Mouse (Mus musculus): Measurements from ENCODE around the gene Catsper2.
"Not testable (repeated sequence)": the region's sequence is repeated elsewhere in the genome, so short reads cannot be mapped to it uniquely, and the experiment has no call there.

The Catsper2 gene

DNA sequence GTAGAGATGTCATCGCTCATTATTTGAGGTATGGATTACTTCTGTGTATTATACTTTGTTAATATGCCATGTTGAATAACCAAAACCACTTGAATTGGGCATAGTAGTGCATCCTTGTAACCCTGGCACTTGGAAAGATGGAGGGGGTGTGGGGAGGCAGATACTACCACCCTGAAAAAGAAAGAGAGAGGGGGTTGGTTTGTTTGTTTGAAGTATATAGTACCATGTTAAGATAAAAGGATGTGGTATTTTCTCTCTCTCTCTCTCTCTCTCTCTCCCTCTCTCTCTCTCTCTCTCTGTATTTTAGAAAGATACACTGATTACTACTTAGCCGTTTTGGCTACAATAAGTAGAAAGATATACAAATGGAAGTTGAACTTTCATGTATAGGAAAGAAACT lies 12.3 kb upstream of the Catsper2 start:
- peak; percentile 4 for DNase-seq

DNA sequence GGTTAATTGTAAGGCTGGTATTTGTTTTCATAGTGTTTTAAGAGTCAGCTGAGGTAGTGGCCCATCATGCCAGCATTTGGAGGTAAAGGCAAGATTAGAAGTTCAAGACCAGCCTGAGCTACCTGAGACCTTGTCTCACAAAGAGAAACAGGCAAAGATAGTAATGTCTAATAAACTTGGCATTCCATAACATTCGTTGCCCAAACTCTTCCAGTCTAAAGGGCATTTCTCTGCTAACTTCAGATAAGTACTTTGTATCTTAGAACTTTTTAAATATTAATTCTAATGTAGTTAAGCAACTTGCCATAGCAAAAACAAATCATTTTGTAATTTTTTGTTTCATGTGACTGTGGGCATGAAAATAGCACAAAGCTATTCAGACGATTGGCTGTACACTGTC lies 9.6 kb upstream of the Catsper2 start:
- DNase-seq = peak; percentile 27

DNA sequence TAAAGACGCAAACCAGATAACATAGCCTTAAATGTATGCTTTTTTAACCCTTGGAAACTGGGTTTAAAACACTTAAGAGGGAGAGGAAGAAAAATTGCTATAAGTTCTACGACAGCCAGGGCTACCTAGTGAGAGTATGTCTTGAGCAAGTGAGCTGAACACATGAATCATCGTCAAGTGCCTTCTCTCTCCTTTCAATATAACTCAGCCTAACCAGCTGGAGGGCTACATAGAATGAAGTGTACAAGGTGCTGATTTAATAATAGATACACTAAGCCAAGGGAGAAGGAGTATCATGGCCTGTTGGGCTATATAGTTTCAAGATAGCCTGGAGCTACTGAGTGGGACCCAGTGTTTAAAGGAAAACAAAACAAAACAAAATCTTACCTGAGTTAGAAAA lies 4.9 kb upstream of the Catsper2 start:
- DNase-seq = no peak

DNA sequence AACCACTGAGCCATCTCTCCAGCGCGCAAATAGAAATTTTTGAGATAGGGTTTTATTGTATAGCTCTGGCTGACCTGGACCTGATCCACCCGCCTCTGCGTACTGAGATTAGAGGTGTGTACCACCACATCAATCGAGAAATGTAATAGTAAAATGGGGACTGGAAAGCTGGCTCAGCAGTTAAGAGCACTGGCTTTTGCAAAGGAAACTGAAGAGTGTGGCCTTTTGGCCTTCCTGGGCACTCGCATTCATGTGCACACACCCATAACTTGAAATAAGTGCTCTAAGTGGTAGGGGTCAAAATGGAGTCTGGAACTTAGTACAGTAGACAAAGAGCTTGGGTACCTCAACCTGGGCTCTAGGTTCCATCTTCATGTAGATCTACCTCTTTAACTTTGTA lies 2.8 kb upstream of the Catsper2 start:
- DNase-seq = peak; percentile 87

DNA sequence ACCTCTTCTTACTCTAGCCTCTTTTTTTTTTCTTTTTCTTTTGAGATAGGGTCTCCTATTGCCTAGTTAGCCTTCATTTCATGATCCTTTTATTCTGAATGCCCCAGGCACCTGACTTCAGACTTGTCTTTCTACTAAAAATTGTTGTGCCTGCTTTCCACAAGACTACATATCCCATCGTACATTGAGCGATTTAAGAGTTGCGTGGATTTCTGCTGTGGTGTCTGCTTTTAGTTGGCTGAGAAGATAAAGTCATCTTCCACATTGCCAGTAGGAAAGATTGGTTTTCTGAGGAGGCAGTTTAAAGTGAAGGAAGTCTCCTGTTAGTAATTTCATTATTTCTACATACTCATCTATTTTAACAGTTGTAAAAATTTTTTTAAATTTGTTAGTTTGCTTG lies 2.0 kb upstream of the Catsper2 start:
- DNase-seq = peak; percentile 48

DNA sequence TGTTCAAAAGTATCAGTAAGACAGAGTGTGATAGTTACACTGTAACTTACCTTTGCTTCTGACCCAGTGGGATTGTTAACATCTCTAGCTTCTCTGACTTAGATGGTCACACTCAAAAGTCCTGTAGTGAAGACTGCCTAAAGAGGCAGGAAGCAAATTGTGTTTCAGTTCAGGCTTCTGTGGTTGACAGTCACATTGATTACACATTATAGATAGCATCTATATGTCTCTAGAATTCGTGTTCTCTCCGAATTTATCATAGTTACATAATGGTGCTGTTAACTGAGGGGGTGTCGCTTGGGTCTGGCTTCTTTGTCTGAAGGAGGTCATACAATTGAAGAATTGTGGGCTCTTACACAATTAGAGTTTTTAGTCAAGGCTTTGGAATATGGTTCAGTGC lies 1.5 kb upstream of the Catsper2 start:
- peak; percentile 3 for DNase-seq

DNA sequence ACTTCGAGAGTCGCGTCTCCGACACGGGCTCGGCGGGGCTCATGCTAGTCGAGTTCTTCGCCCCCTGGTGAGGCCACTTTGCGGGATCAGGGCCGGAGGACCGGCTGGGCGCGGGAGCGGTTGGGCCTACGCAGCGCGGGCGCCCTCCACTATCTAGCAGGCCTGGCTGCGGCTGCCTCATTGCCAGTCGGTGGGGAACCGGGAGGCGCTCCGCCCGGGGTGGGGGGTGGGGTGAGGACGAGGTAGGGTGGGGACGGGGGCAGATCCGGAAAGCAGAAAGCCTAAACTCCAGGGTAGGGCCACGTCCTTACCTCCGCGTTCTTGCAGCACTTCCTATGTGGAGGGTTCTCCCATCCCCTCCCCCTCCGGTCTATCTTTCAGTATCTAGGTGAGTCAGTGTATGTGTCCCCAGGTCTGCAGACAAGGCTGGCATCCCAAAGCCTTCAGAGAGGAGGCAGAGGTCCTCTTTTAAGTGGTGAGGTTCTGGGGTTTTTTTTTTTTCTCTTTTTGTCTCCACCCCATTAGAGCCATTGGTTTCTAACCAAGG lies 620 bp upstream of the Catsper2 start:
- no peak for DNase-seq

DNA sequence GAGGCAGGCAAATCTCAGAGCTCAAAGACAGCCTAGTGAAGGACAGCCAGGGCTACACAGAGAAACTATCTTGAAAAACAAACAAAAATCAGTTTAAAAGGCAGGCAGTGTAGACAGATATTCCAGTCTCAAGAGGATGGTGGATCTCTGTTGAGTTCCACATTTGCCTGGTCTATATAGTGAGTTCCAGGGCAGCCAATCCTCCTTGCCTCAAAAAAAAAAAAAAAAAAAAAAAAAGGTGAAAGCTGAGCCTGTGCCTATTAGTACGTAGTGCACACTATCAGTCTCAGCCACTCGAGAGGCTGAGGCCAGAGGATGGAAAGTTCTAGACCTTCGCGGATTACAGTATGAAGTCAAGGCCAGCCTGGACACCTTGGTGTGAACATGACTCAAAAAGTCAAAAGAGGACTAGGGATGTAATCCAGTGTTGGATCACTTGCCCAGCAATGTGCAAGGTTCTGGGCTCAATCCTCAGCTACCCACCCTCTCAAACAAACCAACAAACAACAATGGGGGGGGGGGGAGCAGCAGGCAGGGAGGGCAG lies 677 bp downstream of the Catsper2 start:
- peak; percentile 84 for DNase-seq

DNA sequence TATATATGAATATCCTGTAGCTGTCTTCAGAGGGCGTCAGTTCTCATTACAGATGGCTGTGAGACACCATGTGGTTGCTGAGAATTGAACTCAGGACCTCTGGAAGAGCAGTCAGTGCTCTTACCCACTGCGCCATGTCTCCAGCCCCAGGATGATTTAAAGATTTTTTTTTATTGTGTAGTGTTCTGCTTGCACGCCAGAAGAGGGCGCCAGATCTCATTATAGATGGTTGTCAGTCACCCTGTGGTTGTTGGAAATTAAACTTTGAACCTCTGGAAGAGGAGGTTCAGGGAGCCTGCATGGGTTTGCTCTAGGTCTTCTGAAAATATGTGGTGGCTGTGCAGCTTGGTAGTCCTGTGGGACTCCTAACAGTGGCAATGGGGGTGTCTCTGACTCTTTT lies 5.4 kb downstream of the Catsper2 start:
- peak; percentile 51 for DNase-seq

DNA sequence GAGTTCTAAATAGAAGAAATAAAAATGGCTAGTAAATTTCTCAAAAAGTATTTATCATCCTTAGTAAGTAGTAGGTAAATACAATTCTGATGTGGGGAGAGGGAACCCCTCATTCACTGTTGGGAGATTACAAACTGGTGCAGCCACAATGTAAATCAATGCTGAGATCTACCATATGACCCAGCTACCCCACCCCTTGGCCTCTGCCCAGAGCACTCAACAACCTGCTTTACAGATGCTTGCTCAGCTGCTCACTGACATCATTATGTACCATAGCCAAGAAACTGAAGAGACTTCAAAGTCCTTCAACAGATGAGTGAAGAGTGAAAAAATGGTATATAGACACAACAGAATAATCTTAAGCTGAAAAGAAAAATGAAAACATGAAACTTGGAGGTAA lies 10.3 kb downstream of the Catsper2 start:
- peak; percentile 54 for DNase-seq

DNA sequence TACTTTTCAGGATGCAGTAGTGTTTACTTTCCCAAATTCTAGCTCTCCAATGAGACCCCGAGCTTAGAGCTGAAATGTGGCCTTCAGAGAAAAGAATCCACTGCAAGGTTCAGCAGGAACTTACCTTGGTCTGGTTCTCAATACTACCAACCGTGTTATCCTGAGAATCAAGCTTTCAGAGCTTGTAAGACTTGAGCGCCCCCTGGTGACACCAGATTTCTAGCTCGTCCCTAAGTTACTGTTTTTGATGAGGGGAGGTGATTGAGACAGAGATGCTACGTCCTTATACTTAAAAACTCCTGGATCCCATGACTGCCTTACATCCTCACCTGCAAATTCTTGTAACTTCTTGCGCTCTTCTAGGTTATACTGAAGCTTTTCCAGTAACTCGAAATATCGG lies 17.0 kb downstream of the Catsper2 start:
- DNase-seq = no peak

DNA sequence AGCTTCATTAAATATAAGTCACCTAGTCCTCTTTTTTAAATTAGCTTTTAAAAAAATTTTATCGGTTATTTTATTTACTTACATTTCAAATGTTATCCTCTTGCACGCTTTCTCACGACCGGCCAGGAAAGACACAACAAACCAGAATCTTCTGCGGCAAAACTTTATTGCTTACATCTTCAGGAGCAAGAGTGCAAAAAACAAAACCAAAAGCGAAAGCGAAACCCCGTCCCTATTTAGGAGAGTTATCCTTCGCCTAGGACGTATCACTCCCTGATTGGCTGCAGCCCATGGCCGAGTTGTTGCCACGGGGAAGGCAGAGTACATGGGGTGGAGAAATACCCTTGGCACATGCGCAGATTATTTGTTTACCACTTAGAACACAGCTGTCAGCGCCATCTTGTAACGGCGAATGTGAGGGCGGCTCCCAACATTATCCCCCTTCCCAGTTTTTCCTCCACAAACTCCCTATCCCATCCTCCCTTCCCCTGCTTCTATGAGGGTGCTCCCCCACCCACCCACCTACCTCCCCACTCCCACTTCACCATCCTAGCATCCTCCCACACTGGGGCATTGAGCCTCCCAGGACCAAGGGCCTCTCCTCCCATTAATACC lies 26.5 kb downstream of the Catsper2 start, which contains the start of gene Strc:
Strc (minus strand) TSS at position 208 of the 615 bp plus-strand sequence.
- not testable (repeated sequence) for DNase-seq

DNA sequence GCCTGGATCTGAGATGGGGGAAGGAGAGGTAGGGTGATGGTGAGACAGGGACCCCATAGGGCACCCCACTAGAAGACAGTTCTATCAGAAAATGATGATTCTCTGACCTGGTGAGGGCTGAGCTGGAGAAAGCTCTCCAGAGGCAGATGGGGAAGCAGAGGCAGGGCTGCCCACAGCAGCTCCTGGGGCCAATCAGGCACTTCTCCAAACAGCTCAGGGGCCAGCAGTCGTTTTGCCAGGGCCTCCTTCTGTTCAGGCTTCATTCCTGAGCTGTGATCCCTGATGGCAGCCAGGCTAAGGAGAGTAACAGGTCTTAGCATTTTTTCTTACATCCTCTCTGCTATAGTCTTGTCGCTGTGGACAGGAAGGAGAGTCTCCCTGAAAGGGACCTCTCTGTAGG lies 38.8 kb downstream of the Catsper2 start:
- DNase-seq = no peak

DNA sequence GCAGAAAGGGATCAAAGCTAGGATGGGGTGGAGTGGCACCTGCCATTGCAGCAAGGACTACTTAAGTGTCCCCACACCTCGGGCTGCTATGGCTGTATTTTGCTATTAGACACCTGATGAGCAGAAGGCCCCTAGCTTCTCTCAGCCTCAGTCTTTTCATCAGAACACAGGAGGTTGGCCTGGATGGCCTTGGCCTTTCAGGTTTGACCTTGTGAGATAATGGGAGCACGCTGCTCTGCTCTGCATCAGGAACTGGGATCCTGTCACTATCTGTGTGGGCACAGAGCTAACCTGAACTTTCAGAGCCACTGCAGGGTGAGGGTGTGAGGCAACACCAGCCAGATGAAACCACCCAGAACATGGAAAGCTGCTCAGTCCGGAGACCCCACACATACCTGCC lies 41.3 kb downstream of the Catsper2 start:
- DNase-seq = no peak

DNA sequence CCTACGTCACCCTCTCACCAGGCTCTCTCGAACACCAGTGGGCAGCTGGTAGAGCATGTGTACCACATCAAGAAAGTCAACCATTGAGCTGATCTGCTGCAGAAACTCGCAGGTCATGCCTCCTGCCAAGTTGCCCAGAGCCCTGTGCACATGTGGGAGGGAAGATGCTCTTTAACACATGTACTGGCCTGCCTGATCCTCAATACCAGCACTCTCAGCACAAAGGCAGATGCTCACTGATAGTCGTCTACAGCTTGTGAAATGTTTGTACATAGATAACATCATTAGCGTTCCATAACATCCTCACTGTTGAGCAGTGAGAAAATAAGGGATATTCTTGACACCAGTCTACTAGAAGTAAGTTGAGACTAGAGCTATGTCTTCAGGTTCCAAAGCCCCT lies 42.7 kb downstream of the Catsper2 start:
- no peak for DNase-seq

DNA sequence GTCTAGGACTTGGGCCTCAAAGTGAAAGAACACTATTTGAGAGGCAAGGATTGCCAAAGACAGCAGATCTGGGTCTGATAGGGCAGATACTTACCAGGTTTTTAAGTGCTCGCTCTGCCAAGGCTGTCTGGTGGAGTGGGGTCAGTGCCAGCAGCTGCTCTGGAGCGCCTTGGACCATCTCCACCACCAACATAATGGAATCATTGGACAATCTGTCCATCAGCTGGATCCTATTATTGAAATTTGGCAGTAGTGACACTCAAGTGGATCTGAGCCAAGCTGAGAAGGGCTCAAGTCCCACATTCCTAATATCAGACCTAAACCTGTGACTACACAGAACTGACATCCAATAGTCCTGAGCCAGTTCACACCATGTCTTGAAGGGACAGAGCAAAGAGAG lies 44.8 kb downstream of the Catsper2 start:
- no peak for DNase-seq

DNA sequence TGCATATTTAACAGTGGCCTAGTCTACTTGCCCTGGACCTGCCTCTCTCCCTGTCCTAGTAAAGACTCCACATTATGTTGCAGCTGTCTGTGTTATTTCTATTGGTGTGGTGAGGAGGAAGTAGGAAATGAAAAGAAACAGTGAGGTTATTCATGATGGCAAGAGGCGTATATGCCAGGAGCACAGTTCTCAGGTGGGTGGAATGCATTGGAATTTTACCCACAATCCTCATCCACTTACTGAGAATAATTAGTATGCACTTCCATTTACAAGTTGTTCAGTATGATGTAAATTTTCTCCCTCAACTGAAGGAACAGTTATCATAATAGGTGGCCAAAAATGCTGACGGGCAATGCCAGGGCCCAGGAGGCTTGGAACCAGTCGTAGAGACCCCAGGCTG lies 49.9 kb downstream of the Catsper2 start:
- no peak for DNase-seq

DNA sequence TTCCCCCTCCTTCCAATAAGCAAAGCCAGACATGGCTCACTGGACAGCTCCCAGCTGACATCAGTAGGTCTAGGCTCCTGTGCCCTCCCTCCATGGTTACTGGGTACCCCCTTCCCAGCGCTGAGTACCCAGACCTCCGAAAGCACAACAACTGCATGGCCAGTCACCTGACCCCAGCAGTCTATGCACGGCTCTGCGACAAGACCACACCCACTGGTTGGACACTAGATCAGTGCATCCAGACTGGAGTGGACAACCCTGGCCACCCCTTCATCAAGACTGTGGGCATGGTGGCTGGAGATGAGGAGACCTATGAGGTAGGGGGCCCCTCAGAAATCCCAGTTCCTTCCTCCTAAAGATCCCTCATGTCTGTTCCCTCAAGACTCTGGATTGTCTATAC lies 54.1 kb downstream of the Catsper2 start:
- DNase-seq = no peak

DNA sequence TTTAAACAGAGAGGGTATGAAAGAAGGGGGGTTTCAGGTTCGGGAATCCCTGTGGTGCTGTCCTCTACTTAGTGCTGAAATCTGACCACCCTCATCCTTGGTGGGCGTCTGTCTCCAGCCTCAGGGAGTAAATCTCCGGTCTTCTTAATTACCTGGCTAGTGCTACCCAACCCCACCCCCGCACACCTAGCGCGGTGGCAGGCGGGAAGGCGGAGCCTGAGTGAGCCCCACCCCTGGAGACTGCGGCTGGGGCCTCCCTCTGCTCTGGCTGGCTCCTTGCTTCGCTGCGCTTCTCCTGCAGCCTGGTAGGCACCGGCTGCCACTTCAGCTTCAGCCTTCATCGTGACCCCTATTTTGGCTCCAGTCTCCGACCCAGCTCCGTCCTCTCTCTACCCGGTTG lies 55.2 kb downstream of the Catsper2 start:
- no peak for DNase-seq

DNA sequence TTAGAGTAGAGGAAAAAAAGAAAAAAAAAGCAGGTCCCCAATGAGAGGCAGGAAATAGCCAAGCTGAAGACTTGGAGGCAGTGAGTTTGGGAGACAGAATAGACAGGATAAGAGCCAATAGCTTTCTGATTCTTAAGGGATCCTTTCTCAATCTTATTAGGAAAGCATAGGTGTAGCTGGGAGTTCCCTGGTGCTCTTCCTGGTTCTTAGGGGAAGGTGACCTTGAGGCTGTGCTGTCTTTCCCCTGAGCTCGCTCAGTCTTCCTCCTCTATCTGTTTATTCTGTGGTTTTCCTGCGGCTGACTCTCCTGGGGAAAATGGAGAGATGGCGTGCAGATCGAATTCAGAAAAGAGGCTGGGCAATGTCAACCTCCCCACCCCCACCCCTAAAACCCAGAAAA lies 55.6 kb downstream of the Catsper2 start:
- DNase-seq = no peak

DNA sequence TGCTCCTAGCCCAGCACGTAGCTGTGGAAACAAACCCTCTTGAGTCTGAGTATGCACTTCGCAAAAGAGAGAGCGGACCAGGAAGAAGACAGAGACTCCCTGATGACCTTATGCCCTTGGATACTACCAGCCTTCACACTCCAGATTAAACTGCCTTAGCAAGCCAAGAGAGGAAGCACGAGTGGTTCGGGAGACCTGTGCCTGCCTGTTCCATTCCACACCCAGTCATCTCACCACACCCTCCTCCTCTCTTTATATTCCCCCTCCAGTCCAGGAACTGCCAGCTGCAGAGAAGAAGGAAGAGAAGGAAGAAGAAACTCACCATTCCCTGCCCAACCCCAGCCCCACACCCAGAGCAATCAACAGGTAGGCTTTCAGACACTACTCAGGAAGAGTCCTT lies 56.1 kb downstream of the Catsper2 start, which contains the start of gene Ckmt1:
Ckmt1 (plus strand) TSS at position 221 of the 400 bp plus-strand sequence.
- no peak for DNase-seq

DNA sequence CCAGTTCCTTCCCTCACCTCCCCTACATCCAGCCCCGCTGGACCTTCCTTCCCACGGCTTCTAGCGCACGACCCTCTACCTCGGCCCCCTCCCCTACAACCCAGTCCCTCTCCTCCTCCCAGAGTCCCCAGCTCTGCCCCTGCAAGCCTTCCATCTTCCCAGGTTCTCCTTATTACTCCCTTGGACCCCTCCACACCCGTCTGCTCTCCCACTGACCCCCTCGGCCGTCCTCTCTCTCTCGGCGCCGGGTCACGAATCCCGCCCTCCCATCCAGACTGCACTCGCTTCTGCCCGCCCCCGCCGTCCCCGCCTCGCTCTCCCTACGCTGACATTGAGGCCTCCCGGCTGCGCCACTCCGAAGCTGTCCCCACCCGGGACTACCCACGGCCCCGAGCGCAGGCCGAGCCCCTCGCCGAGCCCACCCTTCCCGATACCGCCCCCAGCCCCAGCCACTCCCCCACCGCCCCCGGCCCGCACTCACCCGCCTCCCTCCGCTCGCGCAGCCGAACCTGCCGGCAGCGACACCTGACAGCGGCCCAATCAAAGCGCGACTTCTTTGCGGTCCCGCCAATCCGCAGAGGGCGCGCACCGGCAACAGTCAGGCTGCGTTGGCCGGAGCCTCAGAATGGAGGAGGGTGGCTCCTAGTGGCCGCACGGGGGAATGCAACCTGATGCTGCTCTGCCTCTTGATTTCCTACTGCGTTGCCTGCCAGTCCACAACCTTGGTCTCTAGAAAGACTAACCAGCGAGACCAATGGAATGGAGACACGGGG lies 58.6 kb downstream of the Catsper2 start, which contains the start of gene Ppip5k1:
Ppip5k1 (minus strand) TSS at position 577 of the 773 bp plus-strand sequence.
- DNase-seq = peak; percentile 100

DNA sequence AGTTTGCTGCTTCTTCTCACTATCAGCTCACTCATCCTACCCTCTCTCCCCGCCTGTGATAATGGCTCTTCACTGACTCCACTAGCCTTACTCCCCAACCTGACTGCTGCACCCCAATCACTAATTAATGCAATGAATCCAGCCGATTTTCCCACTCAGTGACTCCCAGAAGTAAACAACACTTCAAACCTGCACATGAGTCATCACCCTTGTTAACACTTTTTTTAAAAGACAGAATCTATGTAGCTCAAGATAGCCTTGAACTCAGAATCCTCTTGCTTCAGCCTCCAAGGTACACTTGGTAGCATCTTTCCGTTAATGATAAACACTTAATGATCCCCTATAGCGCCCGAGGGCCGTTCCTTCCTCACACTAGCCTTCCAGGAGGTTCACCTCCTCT lies 59.2 kb downstream of the Catsper2 start:
- no peak for DNase-seq

DNA sequence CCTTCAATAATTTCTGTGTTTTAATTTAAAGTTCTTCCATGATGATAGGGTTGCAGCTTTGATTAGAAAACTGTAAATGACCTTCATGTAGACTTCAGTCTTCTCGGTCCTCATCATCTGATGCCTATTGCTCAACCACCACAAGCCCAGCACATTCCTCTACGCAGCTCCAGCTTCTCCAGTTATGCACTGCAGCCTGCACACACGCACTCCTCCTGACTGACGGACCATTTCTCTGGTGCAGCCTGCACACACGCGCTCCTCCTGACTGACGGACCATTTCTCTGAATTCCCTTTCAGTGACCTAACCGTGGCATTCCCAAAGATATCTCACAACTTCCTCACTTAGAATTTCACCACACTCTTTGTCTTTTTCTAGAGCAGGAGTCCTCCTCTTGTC lies 60.4 kb downstream of the Catsper2 start:
- peak; percentile 91 for DNase-seq
